Mouse (Mus musculus) erythroblast, embryonic 14.5 days (primary cell): ENCODE results near the gene Cog3.

ENCODE experiments used
- GATA1 ChIP-seq: IDR thresholded peaks from 2 replicates; pipeline ENCODE4 v1.6.1; 2012; ENCODE audit warnings: low read length, inconsistent platforms, mixed read lengths
- TAL1 ChIP-seq: IDR thresholded peaks from 3 replicates; pipeline ENCODE4 v1.6.1; 2012; ENCODE audit warnings: low read length, inconsistent platforms, mixed read lengths

DNA sequence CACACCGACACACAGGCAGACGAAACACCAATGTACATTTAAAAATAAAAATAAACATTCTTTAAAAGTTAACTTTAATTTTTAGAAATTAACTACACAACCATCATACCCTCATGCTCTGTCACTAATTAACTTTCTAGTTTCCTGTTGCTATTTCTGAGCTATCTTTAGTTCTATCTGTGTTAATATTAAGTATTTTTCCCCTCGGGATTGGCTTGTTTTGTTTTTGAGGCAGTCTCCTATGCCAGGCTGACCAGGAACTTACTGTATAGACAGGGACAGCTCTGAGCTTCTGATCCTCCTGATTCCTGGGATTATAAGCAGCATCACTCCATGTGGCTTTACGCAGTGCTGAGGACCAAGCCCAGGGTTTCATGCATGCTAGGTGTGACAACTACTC is 25.6 kb upstream of the Cog3 start:
- TF ChIP-seq TAL1 (no peak), GATA1 (no peak)
